In the genomic region with DNA sequence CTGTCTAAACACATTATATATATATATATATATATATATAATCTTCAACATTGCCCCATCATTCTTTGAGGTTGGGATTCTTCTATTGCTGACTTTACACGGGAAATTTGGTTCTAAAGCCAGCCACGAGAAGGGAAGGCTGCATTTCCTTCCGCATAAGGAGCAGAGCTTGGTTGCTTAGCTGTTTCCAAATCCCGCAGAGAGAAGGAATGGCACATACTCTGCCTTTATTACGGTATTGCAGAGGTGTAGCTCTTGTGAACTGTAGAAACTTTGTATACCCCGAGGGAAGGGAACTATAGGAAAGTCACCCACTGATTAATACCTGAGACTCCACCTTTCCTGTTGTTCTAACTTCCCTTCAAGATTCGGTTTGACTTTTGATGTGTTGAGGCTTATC, we compare ENCODE assay signal across 8 mouse cellular contexts. TPM values are rescaled to one million over a fixed set of nuclear protein-coding genes. Genes with fewer than 3 reads are reported as not detected.
DNase-seq lines count a peak whose midpoint lies in the region; ATAC-seq lines count a peak whose summit lies in the region.

No protein-coding gene starts in this region.

- no peaks in the 10 kb centered on the region for H3K9me3 ChIP-seq in neural tube, embryonic 11.5 days (ENCODE audit: control insufficient read depth, low read length)
- no peaks in the 10 kb centered on the region for H3K9me3 ChIP-seq in forebrain, embryonic 14.5 days (replicated peaks; ENCODE audit: control insufficient read depth, low read length)
- no peaks in the 10 kb centered on the region for H3K9me3 ChIP-seq in limb, embryonic 10.5 days (replicated peaks)
- H3K9me3 ChIP-seq in stomach, embryonic 15.5 days: no peaks in the 10 kb centered on the region

- no peaks in the 10 kb centered on the region for H3K27me3 ChIP-seq in neural tube, embryonic 11.5 days (ENCODE audit: control insufficient read depth, insufficient read depth, low read length)
- H3K27me3 ChIP-seq in forebrain, embryonic 14.5 days (replicated peaks; ENCODE audit: control insufficient read depth, insufficient read depth, low read length): 0 out of 2 replicates have a peak, but pooled peaks cover 4% of the 10 kb centered on the region
- H3K27me3 ChIP-seq in limb, embryonic 10.5 days (ENCODE audit: low read depth, poor library complexity, severe bottlenecking): no peaks in the 10 kb centered on the region
- no peaks in the 10 kb centered on the region for H3K27me3 ChIP-seq in stomach, embryonic 15.5 days (replicated peaks)

- no peak for ATAC-seq in neural tube, embryonic 11.5 days (ENCODE audit: insufficient read depth, low FRiP score, low TSS enrichment)
- ATAC-seq in forebrain, embryonic 14.5 days: no peak
- ATAC-seq in stomach, embryonic 15.5 days (ENCODE audit: insufficient read depth, low FRiP score, low read depth): no peak

- H3K27ac ChIP-seq in neural tube, embryonic 11.5 days (ENCODE audit: low read depth, low read length): no peak overlapping the region
- no peak overlapping the region for H3K27ac ChIP-seq in forebrain, embryonic 14.5 days (ENCODE audit: low read depth, low read length)
- H3K27ac ChIP-seq in limb, embryonic 10.5 days: peak overlapping the region; percentile 97
- no peak overlapping the region for H3K27ac ChIP-seq in stomach, embryonic 15.5 days

- peak overlapping the region; percentile 56 for H3K4me3 ChIP-seq in neural tube, embryonic 11.5 days (ENCODE audit: low read depth, low read length)
- H3K4me3 ChIP-seq in forebrain, embryonic 14.5 days (ENCODE audit: low read depth, low read length): peak overlapping the region; percentile 55; the same call in 1 of the 2 replicates
- H3K4me3 ChIP-seq in limb, embryonic 10.5 days: peak overlapping the region; percentile 79
- H3K4me3 ChIP-seq in stomach, embryonic 15.5 days (replicated peaks): peak overlapping the region; percentile 64

- WGBS in neural tube, embryonic 11.5 days: 2% methylated on average over 7 of the region's 7 CpGs
- WGBS in forebrain, embryonic 14.5 days: 4% methylated on average over 7 of the region's 7 CpGs
- WGBS in limb, embryonic 10.5 days: 15% methylated on average over 7 of the region's 7 CpGs
- 9% methylated on average over 7 of the region's 7 CpGs for WGBS in stomach, embryonic 15.5 days

- peak overlapping the region; percentile 72; the same call in 1 of the 2 replicates for H3K9ac ChIP-seq in neural tube, embryonic 11.5 days (ENCODE audit: low read length)
- peak overlapping the region; percentile 76 for H3K9ac ChIP-seq in forebrain, embryonic 14.5 days (ENCODE audit: low read length)
- H3K9ac ChIP-seq in stomach, embryonic 15.5 days: no peak overlapping the region

- no peak for DNase-seq in neural tube, embryonic 11.5 days (ENCODE audit: low spot score)
- no peak for DNase-seq in neural tube, embryonic 10.5 days (ENCODE audit: extremely low spot score, low spot score)
- DNase-seq in forebrain, embryonic 14.5 days (ENCODE audit: low spot score): peak; percentile 29
- DNase-seq in limb, embryonic 10.5 days (ENCODE audit: low spot score): no peak
- DNase-seq in left cerebral cortex, postnatal 36 days (ENCODE audit: low spot score in 2 of 2): no peak
- no peak for DNase-seq in thymus, postnatal 4 days
- no peak for DNase-seq in thymus, adult 18-20 months

- intact Hi-C loops in left cerebral cortex, postnatal 36 days (cut with DNase I): loop anchor here (5.0 kb wide), 2 partner anchors 458 to 938 kb away; no protein-coding TSS in a partner anchor

- no peaks in the 10 kb centered on the region for H3K4me1 ChIP-seq in neural tube, embryonic 11.5 days (ENCODE audit: control insufficient read depth, insufficient read depth, low read length)
- H3K4me1 ChIP-seq in forebrain, embryonic 14.5 days (ENCODE audit: control insufficient read depth, insufficient read depth, low read length): peaks cover 2% of the 10 kb centered on the region; the same call in 1 of the 2 replicates
- H3K4me1 ChIP-seq in limb, embryonic 10.5 days: peaks cover 16% of the 10 kb centered on the region; the same call in 1 of the 2 replicates
- no peaks in the 10 kb centered on the region for H3K4me1 ChIP-seq in stomach, embryonic 15.5 days

- peak overlapping the region; percentile 58 for H3K4me2 ChIP-seq in neural tube, embryonic 11.5 days (ENCODE audit: low read depth)
- H3K4me2 ChIP-seq in forebrain, embryonic 14.5 days (ENCODE audit: low read length): peak overlapping the region; percentile 85
- peak overlapping the region; percentile 84 for H3K4me2 ChIP-seq in stomach, embryonic 15.5 days

- no peaks in the 10 kb centered on the region for H3K36me3 ChIP-seq in neural tube, embryonic 11.5 days (ENCODE audit: control insufficient read depth, insufficient read depth, low read length)
- H3K36me3 ChIP-seq in forebrain, embryonic 14.5 days (ENCODE audit: control insufficient read depth, insufficient read depth, low read length): no peaks in the 10 kb centered on the region
- peaks cover 32% of the 10 kb centered on the region for H3K36me3 ChIP-seq in limb, embryonic 10.5 days
- H3K36me3 ChIP-seq in stomach, embryonic 15.5 days: no peaks in the 10 kb centered on the region

RNA-seq across cellular contexts. Expression of a gene that starts 2.6 kb away (rescaled TPM):
- 157 and 158 TPM in 2 replicates for polyA plus RNA-seq in neural tube, embryonic 11.5 days (2014; fragmentation: Nextera tagmentation; extraction: Ambion mirVana)
- polyA plus RNA-seq in forebrain, embryonic 14.5 days (2014; fragmentation: Nextera tagmentation; extraction: Ambion mirVana): 111 and 138 TPM in 2 replicates
- 203 and 246 TPM in 2 replicates for polyA plus RNA-seq in limb, embryonic 10.5 days (2016; fragmentation: Nextera tagmentation; extraction: Ambion mirVana)
- polyA plus RNA-seq in stomach, embryonic 15.5 days (2015; fragmentation: Nextera tagmentation; extraction: Ambion mirVana): 63.6 and 77.9 TPM in 2 replicates
- 100 to 1,000 TPM; 196 to 209 TPM for total RNA-seq in left cerebral cortex, postnatal 36 days (2021)
